Comparison of ENCODE assay signal across 8 mouse cellular contexts in genomic region chr17:35865481-35866280, GRCm38 (mm10). TPM values are rescaled to one million over a fixed set of nuclear protein-coding genes. Genes with fewer than 3 reads are reported as not detected.
DNase-seq lines count a peak whose midpoint lies in the region; ATAC-seq and TF ChIP-seq lines count a peak whose summit lies in the region.

TSS of gene Ppp1r18 (plus strand) at chr17:35865593.

- peak; percentile 3; the same call in 1 of the 2 replicates for ATAC-seq in common myeloid progenitor, adult 5-6 weeks (replicated peaks; ENCODE audit: low read depth, poor library complexity, severe bottlenecking)
- ATAC-seq in intestine, embryonic 15.5 days: peak; percentile 65
- 0 out of 2 replicates have a peak, but pooled peaks have one; percentile 13 for ATAC-seq in neutrophil, adult 5-6 weeks (ENCODE audit: extremely low read depth, insufficient number of reproducible peaks, low FRiP score, poor library complexity, severe bottlenecking)

- H3K36me3 ChIP-seq in intestine, embryonic 15.5 days: 0 out of 2 replicates have a peak, but pooled peaks cover 2% of the 10 kb centered on the region

- H3K4me2 ChIP-seq in intestine, embryonic 15.5 days (replicated peaks): peak within 1 kb of the TSS; percentile 94

- peak within 1 kb of the TSS; percentile 71 for H3K9ac ChIP-seq in intestine, embryonic 15.5 days

- intact Hi-C loops in left cerebral cortex, postnatal 10 days (cut with DNase I): no loop called here

- H3K27ac ChIP-seq in intestine, embryonic 15.5 days: peak within 1 kb of the TSS; percentile 98

- WGBS in intestine, embryonic 15.5 days: under 1% methylated on average over 48 of the region's 48 CpGs
- WGBS in lung, adult 2 months: 2% methylated on average over 46 of the region's 48 CpGs

- peak within 1 kb of the TSS; percentile 64 for H3K4me3 ChIP-seq in intestine, embryonic 15.5 days (replicated peaks)
- peak within 1 kb of the TSS; percentile 93 for H3K4me3 ChIP-seq in lung, adult 2 months (replicated peaks; ENCODE audit: extremely low read depth, low read depth, low read length)

- TF ChIP-seq POLR2A in lung, adult 2 months (IDR thresholded peaks at IDR 0.05; ENCODE audit: borderline replicate concordance, extremely low read depth, low read depth, low read length): peak; percentile 67; the same call in 1 of the 2 replicates

- peaks cover 42% of the 10 kb centered on the region for H3K4me1 ChIP-seq in intestine, embryonic 15.5 days (replicated peaks)
- H3K4me1 ChIP-seq in lung, adult 2 months (ENCODE audit: control insufficient read depth, insufficient read depth, low read length): peaks cover 3% of the 10 kb centered on the region; the same call in 1 of the 2 replicates

- no peak for TF ChIP-seq CTCF in lung, adult 2 months (IDR thresholded peaks at IDR 0.05; ENCODE audit: insufficient read depth, low read length)

- no peaks in the 10 kb centered on the region for H3K9me3 ChIP-seq in intestine, embryonic 15.5 days

- peak in 1 of 2 experiments; percentile 89 for DNase-seq in left cerebral cortex, postnatal 10 days (ENCODE audit: extremely low spot score in 1 of 2, low spot score in 2 of 2)
- DNase-seq in left cerebral cortex, adult 9 months (ENCODE audit: low spot score in 2 of 2): no peak
- peak; percentile 82 to 89 for DNase-seq in gastrocnemius, postnatal 4 days (ENCODE audit: low spot score in 2 of 2)
- peak; percentile 64 for DNase-seq in lung, adult 2 months
- DNase-seq in urinary bladder, postnatal 10 days (ENCODE audit: low spot score): peak; percentile 58

- H3K27me3 ChIP-seq in intestine, embryonic 15.5 days (replicated peaks): no peaks in the 10 kb centered on the region

RNA-seq across cellular contexts. Expression of gene Ppp1r18, which starts in this region (rescaled TPM):
- 10 to 100 TPM; 20.6 to 23.6 TPM for total RNA-seq in left cerebral cortex, postnatal 10 days (2021)
- 11.3 and 24.0 TPM in 2 replicates for total RNA-seq in common myeloid progenitor, adult 5-6 weeks (2017)
- total RNA-seq in gastrocnemius, postnatal 4 days (2021): 10 to 100 TPM; 30.2 to 32.7 TPM
- 19.6 TPM in 2 replicates for polyA plus RNA-seq in intestine, embryonic 15.5 days (2015; fragmentation: Nextera tagmentation; extraction: Ambion mirVana)
- 53.9 and 61.5 TPM in 2 replicates for polyA plus RNA-seq in lung, adult 2 months (2012; rRNA removed)
- total RNA-seq in neutrophil, adult 5-6 weeks (2017): 146 and 163 TPM in 2 replicates

Comparison
In these comparisons a context has a peak if more than half of its experiments do, and no peak if none do; other contexts are left out.
1. DNase-seq: peak in gastrocnemius, postnatal 4 days (2 of 2), lung, adult 2 months (single experiment) and urinary bladder, postnatal 10 days (single experiment); none in left cerebral cortex, adult 9 months (0 of 2).
2. ATAC-seq: peak in every context shown above with its lines; median percentile 65 in intestine, embryonic 15.5 days; 13 in neutrophil, adult 5-6 weeks; 3 in common myeloid progenitor, adult 5-6 weeks.